Mouse (Mus musculus): ENCODE data around the gene Epha10. TPM values are rescaled to one million over a fixed set of nuclear protein-coding genes. Genes with fewer than 3 reads are reported as not detected.
"Not testable (repeated sequence)": the region's sequence is repeated elsewhere in the genome, so short reads cannot be mapped to it uniquely, and the experiment has no call there.

Epha10 gene
- polyA plus RNA-seq, 1 experiment, result 25.0 TPM

DNA sequence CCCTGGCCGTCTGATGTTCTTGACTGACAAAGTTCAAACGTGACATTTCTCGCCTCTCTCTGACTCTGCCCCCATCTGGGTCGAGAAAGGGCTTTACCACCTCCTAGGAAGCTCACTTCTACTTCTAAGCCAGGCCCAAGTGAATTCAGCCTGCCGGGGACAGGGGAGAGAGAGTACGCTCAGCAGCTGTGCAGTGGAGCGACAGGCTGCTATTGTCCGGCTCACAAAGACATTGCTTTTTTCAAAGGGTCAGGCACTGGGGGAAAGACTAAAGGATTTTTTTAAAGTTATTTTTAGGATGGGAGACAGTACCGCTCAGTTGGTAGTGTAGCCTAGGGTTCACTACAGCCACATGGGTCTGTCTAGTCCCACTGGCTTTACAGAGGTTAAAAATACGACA, 17.7 kb downstream of the Epha10 start:
- TF ChIP-seq POLR2A (IDR thresholded peaks at IDR 0.05; ENCODE audit: borderline replicate concordance, extremely low read depth, insufficient read depth, insufficient read length, poor library complexity, severe bottlenecking) (no peak), CTCF (IDR thresholded peaks at IDR 0.05; ENCODE audit: borderline replicate concordance, extremely low read depth, insufficient read depth, insufficient read length) (no peak)
- peak; percentile 49 for DNase-seq (ENCODE audit: low read depth)

GRCm38 (mm10) chr4:124899906-124900305, 19.2 kb downstream of the Epha10 start:
- TF ChIP-seq POLR2A (IDR thresholded peaks at IDR 0.05; ENCODE audit: borderline replicate concordance, extremely low read depth, insufficient read depth, insufficient read length, poor library complexity, severe bottlenecking) (no peak), CTCF (IDR thresholded peaks at IDR 0.05; ENCODE audit: borderline replicate concordance, extremely low read depth, insufficient read depth, insufficient read length) (no peak)
- DNase-seq (ENCODE audit: low read depth), result no peak

GRCm38 (mm10) chr4:124905417-124905816, 24.7 kb downstream of the Epha10 start:
- TF ChIP-seq CTCF (IDR thresholded peaks at IDR 0.05; ENCODE audit: borderline replicate concordance, extremely low read depth, insufficient read depth, insufficient read length), result no peak
- no peak for TF ChIP-seq POLR2A (IDR thresholded peaks at IDR 0.05; ENCODE audit: borderline replicate concordance, extremely low read depth, insufficient read depth, insufficient read length, poor library complexity, severe bottlenecking)
- peak; percentile 17 for DNase-seq (ENCODE audit: low read depth)

DNA sequence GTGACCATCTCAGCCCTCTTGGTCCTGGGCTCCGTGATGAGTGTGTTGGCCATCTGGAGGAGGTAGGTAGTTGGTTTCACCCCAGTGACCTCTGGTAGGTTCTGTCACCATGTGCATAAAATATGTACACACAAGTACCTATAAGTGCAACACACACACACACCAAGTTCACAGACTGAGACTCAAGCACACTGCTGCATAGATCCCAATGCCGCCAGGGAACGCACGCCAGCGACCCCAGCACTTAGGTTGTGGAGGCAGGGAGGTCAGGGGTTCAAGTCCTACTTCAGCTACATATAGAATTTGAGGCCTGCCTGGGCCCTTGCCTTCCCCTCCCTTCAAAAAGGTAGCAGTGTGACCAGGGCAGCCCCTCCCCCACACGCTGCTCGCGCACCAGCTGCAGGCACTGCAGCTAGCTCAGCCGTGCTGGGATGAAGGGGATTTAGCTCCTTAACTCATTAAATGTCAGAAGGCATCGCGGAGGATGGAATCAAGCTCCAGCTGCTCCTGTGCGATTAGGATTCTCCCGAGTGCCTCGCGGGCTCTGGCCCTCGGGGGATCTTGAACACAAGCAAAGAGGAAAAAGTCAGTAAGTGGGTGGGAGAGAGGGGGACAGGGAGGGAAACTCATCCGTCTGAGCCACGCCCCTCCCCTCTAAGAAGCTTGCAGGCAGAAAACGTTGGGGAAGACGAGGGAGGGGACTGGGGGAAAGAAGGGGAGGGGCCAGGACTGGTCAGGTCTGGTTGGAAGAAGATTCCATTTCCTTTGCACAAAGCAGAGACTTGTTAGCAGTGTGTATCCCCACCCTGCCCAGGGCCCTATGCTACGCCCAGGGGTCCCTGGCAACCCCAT, 25.5 kb downstream of the Epha10 start:
- DNase-seq (ENCODE audit: low read depth), result peak; percentile 94

GRCm38 (mm10) chr4:124928102-124928501, 47.4 kb downstream of the Epha10 start:
- no peak for TF ChIP-seq CTCF (IDR thresholded peaks at IDR 0.05; ENCODE audit: borderline replicate concordance, extremely low read depth, insufficient read depth, insufficient read length)
- TF ChIP-seq POLR2A (IDR thresholded peaks at IDR 0.05; ENCODE audit: borderline replicate concordance, extremely low read depth, insufficient read depth, insufficient read length, poor library complexity, severe bottlenecking), result no peak
- no peak for DNase-seq (ENCODE audit: low read depth)

More for the DNA sequence above, 25.5 kb downstream of the Epha10 start:
- no peak for TF ChIP-seq CTCF (IDR thresholded peaks at IDR 0.05; ENCODE audit: borderline replicate concordance, extremely low read depth, insufficient read depth, insufficient read length)
- no peak for TF ChIP-seq POLR2A (IDR thresholded peaks at IDR 0.05; ENCODE audit: borderline replicate concordance, extremely low read depth, insufficient read depth, insufficient read length, poor library complexity, severe bottlenecking)

- peak; percentile 100 for DNase-seq (ENCODE audit: low read depth)
- TF ChIP-seq CTCF (IDR thresholded peaks at IDR 0.05; ENCODE audit: borderline replicate concordance, extremely low read depth, insufficient read depth, insufficient read length) (no peak), POLR2A (IDR thresholded peaks at IDR 0.05; ENCODE audit: borderline replicate concordance, extremely low read depth, insufficient read depth, insufficient read length, poor library complexity, severe bottlenecking) (no peak)
These were observed 56.1 kb downstream of the Epha10 start, which contains the start of gene 9930104L06Rik for GRCm38 (mm10) chr4:124936613-124937471. Gene 9930104L06Rik, plus strand, starts transcription at chr4:124937048.

GRCm38 (mm10) chr4:124939211-124939610, 58.5 kb downstream of the Epha10 start, which contains the start of gene Cdca8:
Gene Cdca8, minus strand, starts transcription at chr4:124939311.
- not testable (repeated sequence) for DNase-seq (ENCODE audit: low read depth)

GRCm38 (mm10) chr4:124943022-124943421, 62.3 kb downstream of the Epha10 start:
- DNase-seq (ENCODE audit: low read depth), result peak; percentile 82
- peak; percentile 98 for TF ChIP-seq CTCF (IDR thresholded peaks at IDR 0.05; ENCODE audit: borderline replicate concordance, extremely low read depth, insufficient read depth, insufficient read length)
- no peak for TF ChIP-seq POLR2A (IDR thresholded peaks at IDR 0.05; ENCODE audit: borderline replicate concordance, extremely low read depth, insufficient read depth, insufficient read length, poor library complexity, severe bottlenecking)

DNA sequence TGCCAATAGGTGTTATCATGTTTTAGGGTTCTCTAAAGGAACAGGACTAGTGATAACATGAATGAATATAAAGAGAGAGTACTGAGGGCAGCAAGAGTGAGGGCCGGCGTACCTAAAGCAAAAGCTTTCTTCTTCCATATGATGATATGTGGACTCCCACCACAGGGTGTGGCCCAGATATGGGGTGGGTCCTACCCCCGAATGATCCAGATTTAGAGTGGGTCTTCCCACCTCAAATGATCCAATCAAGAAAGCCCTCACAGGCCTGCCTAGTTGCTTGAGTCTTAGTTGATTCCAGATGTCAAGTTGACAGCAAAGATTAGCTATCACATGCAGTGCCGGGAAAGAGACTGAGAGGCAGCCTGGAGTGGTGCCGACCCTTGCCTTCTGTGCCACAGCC, 63.1 kb downstream of the Epha10 start:
- TF ChIP-seq CTCF (IDR thresholded peaks at IDR 0.05; ENCODE audit: borderline replicate concordance, extremely low read depth, insufficient read depth, insufficient read length) (no peak), POLR2A (IDR thresholded peaks at IDR 0.05; ENCODE audit: borderline replicate concordance, extremely low read depth, insufficient read depth, insufficient read length, poor library complexity, severe bottlenecking) (no peak)
- DNase-seq (ENCODE audit: low read depth), result no peak

GRCm38 (mm10) chr4:124944961-124945360, 64.3 kb downstream of the Epha10 start:
- DNase-seq (ENCODE audit: low read depth), result peak; percentile 11
- TF ChIP-seq POLR2A (IDR thresholded peaks at IDR 0.05; ENCODE audit: borderline replicate concordance, extremely low read depth, insufficient read depth, insufficient read length, poor library complexity, severe bottlenecking), result no peak
- peak; percentile 20; the same call in 1 of the 2 replicates for TF ChIP-seq CTCF (IDR thresholded peaks at IDR 0.05; ENCODE audit: borderline replicate concordance, extremely low read depth, insufficient read depth, insufficient read length)

DNA sequence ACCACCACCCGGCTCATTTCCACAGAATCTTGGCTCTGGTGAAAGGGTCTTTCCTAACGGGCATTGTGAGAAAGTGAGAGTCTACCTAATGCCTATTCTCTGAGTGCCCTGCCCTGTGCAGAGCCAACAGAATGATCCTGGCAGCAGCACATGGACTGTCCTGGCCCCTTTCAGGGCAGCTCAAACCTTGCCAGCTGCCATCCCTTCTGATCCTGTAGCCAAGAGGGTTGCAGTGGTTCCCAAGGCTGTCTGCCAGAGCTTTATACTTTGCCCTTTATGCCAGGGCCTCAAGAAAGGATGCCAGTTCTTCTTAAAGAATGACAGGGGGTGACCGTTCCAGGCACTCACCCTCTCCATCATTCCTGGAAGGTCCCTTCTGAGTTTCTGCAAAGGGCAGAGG, 68.8 kb downstream of the Epha10 start:
- TF ChIP-seq POLR2A (IDR thresholded peaks at IDR 0.05; ENCODE audit: borderline replicate concordance, extremely low read depth, insufficient read depth, insufficient read length, poor library complexity, severe bottlenecking) (no peak), CTCF (IDR thresholded peaks at IDR 0.05; ENCODE audit: borderline replicate concordance, extremely low read depth, insufficient read depth, insufficient read length) (no peak)
- peak; percentile 70 for DNase-seq (ENCODE audit: low read depth)

All from brain, embryonic 14.5 days (tissue).